Mouse (Mus musculus): ENCODE data around the gene Vmn2r12. TPM values are rescaled to one million over a fixed set of nuclear protein-coding genes. Genes with fewer than 3 reads are reported as not detected.
"Not testable (repeated sequence)": the region's sequence is repeated elsewhere in the genome, so short reads cannot be mapped to it uniquely, and the experiment has no call there.

The Vmn2r12 gene
- total RNA-seq (2021): not detected

DNA sequence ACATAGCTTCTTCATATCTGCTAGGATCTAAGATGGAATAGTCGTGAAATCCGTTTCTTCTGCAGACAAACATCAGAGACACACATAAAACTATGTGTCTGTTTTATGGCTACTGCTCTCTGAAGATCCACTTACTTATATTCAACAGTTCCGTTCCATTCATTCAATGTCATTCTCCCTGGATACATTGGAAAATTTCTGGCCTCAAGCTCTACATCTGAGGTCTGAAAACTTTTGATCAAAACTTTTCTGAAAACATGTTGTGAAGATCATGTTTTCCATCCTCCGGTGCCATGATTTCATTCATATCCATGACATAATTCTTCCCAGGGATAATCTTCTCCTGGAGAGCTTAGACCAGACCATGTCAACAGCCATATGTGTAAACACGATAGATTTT lies at the start of gene Vmn2r12:
Vmn2r12 (minus strand) TSS at position 101 of the 400 bp plus-strand sequence.
- not testable (repeated sequence) for DNase-seq

DNA sequence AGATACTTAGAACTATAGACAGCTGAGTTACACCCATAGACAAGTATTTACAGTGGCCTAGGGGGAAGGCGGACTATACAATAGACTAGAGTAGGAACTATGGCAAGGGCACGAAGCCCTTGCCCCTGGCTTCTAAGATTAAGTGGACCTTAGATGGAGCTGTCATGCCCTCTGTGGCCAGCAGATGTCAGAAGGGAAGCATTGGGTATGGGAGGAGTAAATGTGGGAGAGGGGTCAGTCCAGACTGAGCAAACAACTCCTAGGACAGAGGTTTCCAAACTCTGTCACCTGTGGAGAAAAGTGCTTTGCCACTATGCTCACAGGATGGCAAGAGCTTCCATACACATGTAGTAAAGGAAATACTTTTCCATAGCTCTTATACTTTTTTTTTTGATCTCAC lies 41.8 kb upstream of the Vmn2r12 start:
- DNase-seq: no peak

DNA sequence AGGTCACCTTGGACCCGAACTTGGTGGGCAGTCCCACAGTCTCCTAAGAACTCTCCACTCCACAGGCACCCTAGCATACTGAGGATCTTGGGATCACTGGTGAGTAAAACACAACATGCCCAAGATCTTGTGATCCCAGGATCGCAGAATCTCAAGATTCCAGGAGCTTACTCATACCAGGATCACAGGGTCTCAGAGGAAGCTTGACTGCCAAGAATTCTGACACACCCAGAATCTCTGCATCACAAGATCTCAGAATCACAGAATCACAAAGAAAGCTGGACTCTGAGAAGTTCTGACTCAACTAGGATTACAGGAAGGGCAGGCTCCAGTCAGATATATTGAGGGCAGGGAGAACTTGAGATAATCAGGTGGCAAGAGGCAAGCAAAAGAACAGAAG lies 39.0 kb upstream of the Vmn2r12 start:
- no peak for DNase-seq

DNA sequence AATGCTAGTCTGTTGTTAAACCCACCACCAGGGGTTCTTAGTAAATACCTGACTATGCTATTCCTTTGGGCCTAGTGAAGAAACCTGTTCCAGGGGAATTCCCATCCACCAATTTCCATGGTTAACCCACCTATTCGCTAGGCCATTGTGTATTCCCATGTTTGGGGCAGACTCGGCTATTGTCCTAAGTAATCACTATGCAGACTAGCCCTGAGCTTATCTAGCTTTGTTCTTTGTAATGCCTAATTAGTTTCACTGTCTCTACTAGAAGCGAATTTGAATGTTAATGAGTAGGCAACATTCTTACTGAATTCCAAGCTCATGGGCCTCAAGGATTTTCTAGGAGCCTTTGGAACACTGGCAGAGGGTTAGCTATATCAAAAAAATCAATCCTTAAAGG lies 1.3 kb downstream of the Vmn2r12 start:
- DNase-seq: not testable (repeated sequence)

DNA sequence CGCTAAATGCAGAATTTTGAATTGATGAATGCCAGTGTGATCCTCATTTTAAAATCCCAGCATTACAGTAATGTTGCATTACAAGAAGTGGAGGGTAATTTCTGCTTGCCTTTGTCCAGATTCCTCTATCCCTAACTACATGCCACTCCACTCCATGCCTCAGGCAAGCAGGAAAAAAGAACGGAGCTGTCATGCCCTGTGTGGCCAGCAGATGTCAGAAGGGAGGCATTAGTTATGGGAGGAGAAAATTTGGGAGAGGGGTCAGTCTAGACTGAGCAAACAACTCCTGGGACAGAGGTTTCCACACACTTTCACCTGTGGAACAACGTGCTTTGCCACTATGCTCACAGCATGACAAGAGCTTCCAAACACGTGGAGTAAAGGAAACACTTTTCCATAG lies 25.7 kb downstream of the Vmn2r12 start:
- DNase-seq: not testable (repeated sequence)

DNA sequence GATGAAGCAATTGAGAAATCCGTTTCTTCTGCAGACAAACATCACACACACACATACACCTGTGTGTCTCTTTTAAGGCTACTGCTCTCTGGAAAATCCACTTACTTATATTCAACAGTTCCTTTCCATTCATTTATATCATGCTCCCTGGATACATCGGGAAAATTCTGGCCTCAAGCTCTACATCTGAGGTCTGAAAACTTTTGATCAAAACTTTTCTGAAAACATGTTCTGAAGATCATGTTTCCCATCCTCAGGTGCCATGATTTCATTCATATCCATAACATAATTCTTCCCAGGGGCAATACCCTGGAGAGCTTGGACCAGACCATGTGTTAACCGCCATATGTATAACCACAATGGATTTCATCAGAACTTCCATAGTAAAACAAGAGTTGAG lies 38.3 kb downstream of the Vmn2r12 start, which contains the start of gene Vmn2r11:
Vmn2r11 (minus strand) TSS at position 101 of the 400 bp plus-strand sequence.
- not testable (repeated sequence) for DNase-seq

DNA sequence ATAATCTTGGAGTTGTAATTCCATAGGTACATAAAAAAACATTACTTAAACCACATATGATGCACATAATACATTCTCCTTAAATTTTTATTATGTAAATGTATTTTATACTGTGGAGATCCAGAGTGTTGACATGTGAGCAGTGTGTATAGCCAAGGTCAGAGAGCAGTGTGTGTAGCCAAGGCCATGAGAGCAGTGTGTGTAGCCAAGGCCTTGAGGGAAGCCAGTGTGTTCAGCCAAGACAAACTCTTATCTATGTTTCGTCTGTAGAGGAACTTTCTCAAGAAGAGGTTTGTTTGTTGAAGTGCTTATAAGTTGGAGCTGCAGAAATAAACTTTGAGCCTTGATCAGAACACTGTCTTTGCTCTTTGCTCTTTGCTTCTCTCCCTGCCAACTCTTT lies 42.5 kb downstream of the Vmn2r12 start:
- no peak for DNase-seq

Other genes with a start within 250 kb of the Vmn2r12 start
- gene Vmn2r9, start 245.3 kb downstream of the Vmn2r12 start, total RNA-seq (2021): not detected
- gene Vmn2r10, start 91.4 kb downstream of the Vmn2r12 start, total RNA-seq (2021): not detected
- not detected for gene Vmn2r11, start 38.4 kb downstream of the Vmn2r12 start, total RNA-seq (2021)
- gene Vmn2r13, start 94.2 kb upstream of the Vmn2r12 start, total RNA-seq (2021): not detected
- gene Vmn2r14, start 126.8 kb upstream of the Vmn2r12 start, total RNA-seq (2021): not detected
- not detected for gene Vmn2r15, start 199.7 kb upstream of the Vmn2r12 start, total RNA-seq (2021)
- not detected for gene Vmn2r16, start 232.2 kb upstream of the Vmn2r12 start, total RNA-seq (2021)

Data from layer of hippocampus, postnatal 36 days (tissue).